Mouse (Mus musculus) kidney, adult 9 months (tissue): ENCODE measurements around the gene Clec16a.

Experiments
- DNase-seq: peaks from one replicate; pipeline ENCODE4 v3.0.0; 2022

The Clec16a gene

GRCm38 (mm10) chr16:10689748-10690318 lies 144.7 kb downstream of the Clec16a start:
- DNase-seq: peak; percentile 58

- no peak for DNase-seq
Observed at GRCm38 (mm10) chr16:10690442-10690841, 145.3 kb downstream of the Clec16a start.

- no peak for DNase-seq
Observed at GRCm38 (mm10) chr16:10691705-10692104, 146.6 kb downstream of the Clec16a start.

- DNase-seq: no peak
Observed at GRCm38 (mm10) chr16:10692848-10693247, 147.7 kb downstream of the Clec16a start.

- DNase-seq: no peak
Observed at GRCm38 (mm10) chr16:10693424-10693823, 148.3 kb downstream of the Clec16a start.

GRCm38 (mm10) chr16:10694414-10694851 lies 149.3 kb downstream of the Clec16a start:
- peak; percentile 56 for DNase-seq

GRCm38 (mm10) chr16:10697861-10698659 lies 152.9 kb downstream of the Clec16a start:
- DNase-seq: no peak

GRCm38 (mm10) chr16:10699316-10699715 lies 154.2 kb downstream of the Clec16a start:
- no peak for DNase-seq

- no peak for DNase-seq
Observed at GRCm38 (mm10) chr16:10700160-10700559, 155.0 kb downstream of the Clec16a start.

- peak; percentile 24 for DNase-seq
Observed at GRCm38 (mm10) chr16:10702399-10702798, 157.3 kb downstream of the Clec16a start.

- DNase-seq: no peak
Observed at GRCm38 (mm10) chr16:10703932-10704331, 158.8 kb downstream of the Clec16a start.

- no peak for DNase-seq
Observed at GRCm38 (mm10) chr16:10705396-10705795, 160.3 kb downstream of the Clec16a start.

- no peak for DNase-seq
Observed at GRCm38 (mm10) chr16:10711524-10711923, 166.4 kb downstream of the Clec16a start.

- no peak for DNase-seq
Observed at GRCm38 (mm10) chr16:10713041-10713440, 167.9 kb downstream of the Clec16a start.

- peak; percentile 39 for DNase-seq
Observed at GRCm38 (mm10) chr16:10713441-10714239, 168.5 kb downstream of the Clec16a start.

- no peak for DNase-seq
Observed at GRCm38 (mm10) chr16:10715211-10715610, 170.1 kb downstream of the Clec16a start.

- DNase-seq: no peak
Observed at GRCm38 (mm10) chr16:10715632-10716031, 170.5 kb downstream of the Clec16a start.

GRCm38 (mm10) chr16:10716696-10717095 lies 171.6 kb downstream of the Clec16a start:
- DNase-seq: no peak

- DNase-seq: no peak
Observed at GRCm38 (mm10) chr16:10719971-10720370, 174.8 kb downstream of the Clec16a start.

- DNase-seq: no peak
Observed at GRCm38 (mm10) chr16:10722882-10723544, 177.9 kb downstream of the Clec16a start.

GRCm38 (mm10) chr16:10723816-10724647 lies 178.9 kb downstream of the Clec16a start:
- no peak for DNase-seq

- DNase-seq: no peak
Observed at GRCm38 (mm10) chr16:10725156-10725555, 180.0 kb downstream of the Clec16a start.
